Mouse (Mus musculus) C2C12 (cell line): ENCODE results near the gene Gm27027. TPM values are rescaled to one million over a fixed set of nuclear protein-coding genes. Genes with fewer than 3 reads are reported as not detected.

Source experiments
- H3K27me3 ChIP-seq: one replicate; pipeline ENCODE4 v1.6.1; 2011; ENCODE audit not compliant: control insufficient read depth, insufficient read depth, insufficient read length
- H3K36me3 ChIP-seq: one replicate; pipeline ENCODE4 v1.6.1; 2011; ENCODE audit not compliant: control insufficient read depth, insufficient read depth
- H3K4me3 ChIP-seq: one replicate; pipeline ENCODE4 v1.5.1; 2011; ENCODE audit warnings: mild to moderate bottlenecking, control low read depth; ENCODE audit not compliant: poor library complexity, insufficient read depth, severe bottlenecking
- H3K79me2 ChIP-seq: one replicate; pipeline ENCODE4 v1.6.1; 2011; ENCODE audit not compliant: control insufficient read depth, insufficient read depth
- H3K79me3 ChIP-seq: one replicate; pipeline ENCODE4 v1.6.1; 2011; ENCODE audit warnings: low read depth, control low read depth
- H3ac ChIP-seq: one replicate; pipeline ENCODE3; 2011; ENCODE audit warnings: low read depth; ENCODE audit not compliant: control insufficient read depth, insufficient read length
- FOSL1 ChIP-seq: IDR thresholded peaks from one replicate; pipeline ENCODE4 v1.8.0; 2011; ENCODE audit warnings: mild to moderate bottlenecking, low read length; ENCODE audit not compliant: poor library complexity, insufficient read depth, severe bottlenecking
- MYOD1 ChIP-seq: IDR thresholded peaks from one replicate; pipeline ENCODE4 v1.6.1; 2011; ENCODE audit warnings: low read depth; ENCODE audit not compliant: control insufficient read depth, insufficient read length
- MYOG ChIP-seq: IDR thresholded peaks from one replicate; pipeline ENCODE4 v1.6.1; 2011; ENCODE audit not compliant: control insufficient read depth, insufficient read length; ENCODE audit errors: extremely low read depth
- USF1 ChIP-seq: IDR thresholded peaks from one replicate; pipeline ENCODE4 v1.6.1; 2011; ENCODE audit warnings: low read depth, mild to moderate bottlenecking, control low read depth, moderate library complexity
- polyA plus RNA-seq: library from polyadenylated mRNA; unstranded; fragments of >200 nt; fragmentation: generic; extraction: Trizol; gene quantifications from one replicate; pipeline ENCODE4 v1.2.1, GENCODE M21; 2012; ENCODE audit warnings: missing spikeins

Gm27027 gene
- polyA plus RNA-seq, 1 experiment, result not detected

DNA sequence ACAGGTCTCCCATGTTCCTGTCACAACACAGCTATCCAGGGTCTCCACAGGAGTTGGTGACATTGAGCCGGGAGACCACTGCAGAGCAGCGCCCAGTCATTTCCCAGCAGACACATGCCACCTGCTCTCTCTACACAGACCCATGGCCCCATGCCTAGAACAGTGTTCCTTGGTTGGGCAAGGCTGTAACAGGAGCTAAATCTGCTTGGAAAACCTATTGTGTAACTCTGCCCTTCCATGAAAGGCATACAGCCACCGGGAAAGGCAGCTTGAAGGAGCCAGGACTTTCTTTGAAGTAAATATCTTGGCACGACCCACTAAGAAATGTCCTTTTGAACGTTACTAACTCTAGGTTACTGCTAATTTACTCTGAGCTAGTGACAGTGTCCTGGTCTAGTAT lies 86.4 kb downstream of the Gm27027 start:
- Histone ChIP-seq H3K4me3 (no peak overlapping the region), H3K36me3 (no peaks in the 10 kb centered on the region), H3K27me3 (peaks cover 3% of the 10 kb centered on the region), H3K79me2 (no peaks in the 10 kb centered on the region), H3K79me3 (no peaks in the 10 kb centered on the region), H3ac (no peak overlapping the region)
- TF ChIP-seq USF1 (no peak), FOSL1 (no peak), MYOD1 (no peak)

DNA sequence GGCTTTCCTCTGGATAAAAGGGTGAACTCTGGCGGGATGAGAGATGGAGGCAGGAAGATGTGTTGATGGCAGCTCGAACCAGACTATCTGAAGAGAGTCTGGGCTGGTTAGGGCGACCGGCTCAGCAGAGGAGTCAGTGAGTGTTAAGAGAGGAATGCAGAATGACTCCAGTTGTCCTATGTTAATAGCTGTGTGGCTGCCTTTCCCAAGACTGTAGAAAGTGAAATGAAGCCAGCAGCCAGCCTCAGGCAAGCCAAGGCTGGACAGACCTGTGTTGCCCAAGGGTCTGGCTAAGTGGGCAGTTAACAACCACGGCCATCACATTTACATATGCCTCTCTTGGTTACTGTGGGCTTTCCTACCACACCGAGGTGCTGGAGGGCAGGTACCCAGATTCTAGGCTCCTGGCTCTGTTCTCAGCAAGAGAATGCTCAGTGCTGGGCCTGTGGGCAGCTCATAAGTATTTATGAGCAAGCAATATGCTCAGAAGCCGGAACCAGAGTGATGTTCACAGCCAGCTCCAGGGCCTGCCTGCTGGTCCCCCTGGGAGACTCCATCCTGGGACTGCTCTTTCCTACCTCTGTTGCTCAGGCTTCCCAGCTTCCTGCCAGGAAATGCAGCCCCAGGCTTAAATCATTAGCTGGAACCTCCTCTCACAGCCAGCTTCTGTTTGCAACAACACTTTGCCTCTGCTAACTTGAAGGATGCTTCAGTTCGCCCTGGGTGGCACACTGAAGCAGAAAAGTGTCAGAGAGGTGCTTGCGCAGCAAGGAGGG lies 88.4 kb downstream of the Gm27027 start:
- Histone ChIP-seq H3K79me2 (no peaks in the 10 kb centered on the region), H3K36me3 (no peaks in the 10 kb centered on the region), H3ac (no peak overlapping the region), H3K4me3 (no peak overlapping the region), H3K27me3 (peaks cover 3% of the 10 kb centered on the region), H3K79me3 (no peaks in the 10 kb centered on the region)
- no peak for TF ChIP-seq MYOG

Other genes with a start within 250 kb of the Gm27027 start
- 73.2 TPM for gene Ext2, start 173.8 kb downstream of the Gm27027 start, polyA plus RNA-seq
- 2.4 TPM for gene Accs, start 146.4 kb downstream of the Gm27027 start, polyA plus RNA-seq
- 0.15 TPM for gene Accsl, start 127.2 kb downstream of the Gm27027 start, polyA plus RNA-seq
- 0.67 TPM for gene Gm13889, start 39.2 kb downstream of the Gm27027 start, polyA plus RNA-seq
- 57.2 TPM for gene Alkbh3, start 14.5 kb upstream of the Gm27027 start, polyA plus RNA-seq
- gene Hsd17b12, start 161.6 kb upstream of the Gm27027 start, polyA plus RNA-seq, result 97.4 TPM